In the genomic region with DNA sequence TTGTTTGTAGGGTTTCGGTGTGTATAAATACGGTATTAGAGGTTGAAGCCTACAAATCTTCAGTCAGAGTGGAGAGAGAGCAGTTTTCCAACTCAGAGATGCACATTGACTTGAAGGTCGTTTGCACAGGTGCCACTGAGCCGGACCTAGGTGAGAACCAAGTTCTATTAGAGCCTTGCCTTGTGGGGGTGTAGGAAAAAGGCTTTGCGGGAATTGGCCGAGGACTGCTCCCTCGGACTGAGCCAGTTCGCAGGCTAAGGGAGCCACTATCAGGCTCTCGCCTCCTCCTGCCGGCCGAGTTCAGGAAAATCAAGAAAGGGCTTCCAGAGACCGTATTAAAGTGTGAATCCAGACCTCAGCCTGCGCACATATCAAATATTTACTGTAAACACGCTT, we compare ENCODE assay signal across 7 mouse cellular contexts. TPM values are rescaled to one million over a fixed set of nuclear protein-coding genes. Genes with fewer than 3 reads are reported as not detected.
DNase-seq lines count a peak whose midpoint lies in the region; ATAC-seq and TF ChIP-seq lines count a peak whose summit lies in the region.

No protein-coding gene starts in this region.

- no peak for ATAC-seq in liver, embryonic 12.5 days
- no peak for ATAC-seq in forebrain, embryonic 14.5 days
- ATAC-seq in limb, embryonic 14.5 days (ENCODE audit: low FRiP score, low read depth): peak; percentile 64; the same call in 1 of the 2 replicates
- ATAC-seq in neural tube, embryonic 13.5 days (ENCODE audit: low read depth): no peak

- H3K4me1 ChIP-seq in liver, embryonic 12.5 days: peaks cover 7% of the 10 kb centered on the region; the same call in 1 of the 2 replicates
- H3K4me1 ChIP-seq in forebrain, embryonic 14.5 days (ENCODE audit: control insufficient read depth, insufficient read depth, low read length): 0 out of 2 replicates have a peak, but pooled peaks cover 2% of the 10 kb centered on the region
- H3K4me1 ChIP-seq in limb, embryonic 14.5 days (ENCODE audit: control insufficient read depth, insufficient read depth, low read length): peaks cover 10% of the 10 kb centered on the region; the same call in 1 of the 2 replicates
- peaks cover 16% of the 10 kb centered on the region for H3K4me1 ChIP-seq in neural tube, embryonic 13.5 days (replicated peaks)

- peak; percentile 23 for DNase-seq in liver
- DNase-seq in forebrain, embryonic 14.5 days (ENCODE audit: low spot score): peak; percentile 61
- DNase-seq in limb, embryonic 14.5 days (ENCODE audit: low spot score): peak; percentile 58
- no peak for DNase-seq in right cerebral cortex, postnatal 14 days
- no peak for DNase-seq in cerebellum, adult 9-11 months

- H3K4me3 ChIP-seq in liver, embryonic 12.5 days: no peak overlapping the region
- no peak overlapping the region for H3K4me3 ChIP-seq in forebrain, embryonic 14.5 days (ENCODE audit: low read depth, low read length)
- H3K4me3 ChIP-seq in limb, embryonic 14.5 days (replicated peaks; ENCODE audit: low read length): no peak overlapping the region
- no peak overlapping the region for H3K4me3 ChIP-seq in neural tube, embryonic 13.5 days

- H3K27me3 ChIP-seq in liver, embryonic 12.5 days (replicated peaks): peaks cover 100% of the 10 kb centered on the region
- H3K27me3 ChIP-seq in forebrain, embryonic 14.5 days (replicated peaks; ENCODE audit: control insufficient read depth, insufficient read depth, low read length): peaks cover 98% of the 10 kb centered on the region
- H3K27me3 ChIP-seq in limb, embryonic 14.5 days (ENCODE audit: control insufficient read depth, insufficient read depth, low read length): peaks cover 100% of the 10 kb centered on the region
- H3K27me3 ChIP-seq in neural tube, embryonic 13.5 days: peaks cover 100% of the 10 kb centered on the region

- H3K9ac ChIP-seq in liver, embryonic 12.5 days: no peak overlapping the region
- H3K9ac ChIP-seq in forebrain, embryonic 14.5 days (ENCODE audit: low read length): no peak overlapping the region
- H3K9ac ChIP-seq in limb, embryonic 14.5 days (ENCODE audit: low read depth, low read length, severe bottlenecking): no peak overlapping the region
- H3K9ac ChIP-seq in neural tube, embryonic 13.5 days: no peak overlapping the region

- H3K36me3 ChIP-seq in liver, embryonic 12.5 days: no peaks in the 10 kb centered on the region
- no peaks in the 10 kb centered on the region for H3K36me3 ChIP-seq in forebrain, embryonic 14.5 days (ENCODE audit: control insufficient read depth, insufficient read depth, low read length)
- H3K36me3 ChIP-seq in limb, embryonic 14.5 days (ENCODE audit: control insufficient read depth, insufficient read depth, low read length): no peaks in the 10 kb centered on the region
- H3K36me3 ChIP-seq in neural tube, embryonic 13.5 days: no peaks in the 10 kb centered on the region

- no peak for TF ChIP-seq POLR2A in limb, embryonic 14.5 days (IDR thresholded peaks at IDR 0.05; ENCODE audit: borderline replicate concordance, extremely low read depth, insufficient read depth, insufficient read length)

- WGBS in liver, embryonic 12.5 days (ENCODE audit: insufficient replicate concordance): 3% methylated on average over 14 of the region's 14 CpGs
- WGBS in forebrain, embryonic 14.5 days: 1% methylated on average over 14 of the region's 14 CpGs
- WGBS in limb, embryonic 14.5 days: under 1% methylated on average over 14 of the region's 14 CpGs
- 1% methylated on average over 14 of the region's 14 CpGs for WGBS in neural tube, embryonic 13.5 days

- H3K4me2 ChIP-seq in liver, embryonic 12.5 days: no peak overlapping the region
- no peak overlapping the region for H3K4me2 ChIP-seq in forebrain, embryonic 14.5 days (ENCODE audit: low read length)
- H3K4me2 ChIP-seq in limb, embryonic 14.5 days (replicated peaks; ENCODE audit: low read depth, low read length, severe bottlenecking): no peak overlapping the region
- H3K4me2 ChIP-seq in neural tube, embryonic 13.5 days: peak overlapping the region; percentile 46; the same call in 1 of the 2 replicates

- H3K9me3 ChIP-seq in liver, embryonic 12.5 days (replicated peaks): no peaks in the 10 kb centered on the region
- no peaks in the 10 kb centered on the region for H3K9me3 ChIP-seq in forebrain, embryonic 14.5 days (replicated peaks; ENCODE audit: control insufficient read depth, low read length)
- H3K9me3 ChIP-seq in limb, embryonic 14.5 days (ENCODE audit: control insufficient read depth, low read length): no peaks in the 10 kb centered on the region
- H3K9me3 ChIP-seq in neural tube, embryonic 13.5 days: no peaks in the 10 kb centered on the region

- H3K27ac ChIP-seq in liver, embryonic 12.5 days: no peak overlapping the region
- H3K27ac ChIP-seq in forebrain, embryonic 14.5 days (ENCODE audit: low read depth, low read length): no peak overlapping the region
- no peak overlapping the region for H3K27ac ChIP-seq in limb, embryonic 14.5 days (replicated peaks; ENCODE audit: low read depth, low read length)
- H3K27ac ChIP-seq in neural tube, embryonic 13.5 days (replicated peaks): no peak overlapping the region

RNA-seq across cellular contexts. Expression of a gene that starts 0.9 kb away (rescaled TPM):
- not detected in 2 replicates for polyA plus RNA-seq in liver, embryonic 12.5 days (2016; fragmentation: Nextera tagmentation; extraction: Ambion mirVana)
- polyA plus RNA-seq in forebrain, embryonic 14.5 days (2014; fragmentation: Nextera tagmentation; extraction: Ambion mirVana): not detected in 2 replicates
- polyA plus RNA-seq in limb, embryonic 14.5 days (2012; rRNA removed): 0.05 and 0.06 TPM in 2 replicates
- polyA plus RNA-seq in limb, embryonic 14.5 days (2014; fragmentation: Nextera tagmentation; extraction: Ambion mirVana): not detected in 2 replicates
- polyA plus RNA-seq in neural tube, embryonic 13.5 days (2015; fragmentation: Nextera tagmentation; extraction: Ambion mirVana): 3.0 and 3.6 TPM in 2 replicates

RNA-seq across cellular contexts. Expression of a gene that starts 44.7 kb away (rescaled TPM):
- polyA plus RNA-seq in liver, embryonic 12.5 days (2016; fragmentation: Nextera tagmentation; extraction: Ambion mirVana): 29.9 and 30.0 TPM in 2 replicates
- 17.3 and 19.1 TPM in 2 replicates for polyA plus RNA-seq in forebrain, embryonic 14.5 days (2014; fragmentation: Nextera tagmentation; extraction: Ambion mirVana)
- 16.1 and 19.0 TPM in 2 replicates for polyA plus RNA-seq in limb, embryonic 14.5 days (2012; rRNA removed)
- 22.0 and 23.7 TPM in 2 replicates for polyA plus RNA-seq in limb, embryonic 14.5 days (2014; fragmentation: Nextera tagmentation; extraction: Ambion mirVana)
- 16.8 and 22.2 TPM in 2 replicates for polyA plus RNA-seq in neural tube, embryonic 13.5 days (2015; fragmentation: Nextera tagmentation; extraction: Ambion mirVana)

Comparison
In these comparisons a context has a peak if more than half of its experiments do, and no peak if none do; other contexts are left out.
1. DNase-seq: peak in liver (single experiment), forebrain, embryonic 14.5 days (single experiment) and limb, embryonic 14.5 days (single experiment); none in right cerebral cortex, postnatal 14 days (single experiment) and cerebellum, adult 9-11 months (single experiment).